Mouse (Mus musculus): Measurements from ENCODE around the gene Astn1. TPM values are rescaled to one million over a fixed set of nuclear protein-coding genes. Genes with fewer than 3 reads are reported as not detected.

Gene Astn1
- 0.23 TPM for polyA plus RNA-seq (2015; fragmentation: Illumina TruSeq; extraction: RNeasy Lipid Tissue Mini Kit (QIAGEN cat#74804); ENCODE audit: insufficient read depth, low replicate concordance)

DNA sequence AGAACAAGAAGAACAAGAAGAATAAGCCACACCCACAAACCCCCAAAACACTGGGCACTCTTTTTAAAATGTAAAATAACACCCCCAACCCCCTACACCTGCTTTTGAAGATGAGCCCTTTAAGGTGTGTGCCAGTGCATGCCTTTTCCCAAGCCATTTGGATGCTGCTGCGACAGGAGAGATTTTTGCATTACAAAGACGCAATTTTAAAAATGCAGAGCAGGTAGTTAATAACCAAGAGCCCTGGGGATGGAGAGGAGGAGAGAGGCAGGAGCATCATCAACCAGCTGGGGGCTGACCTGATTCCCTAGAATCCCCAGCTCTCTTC lies at the start of gene Astn1:
Gene Astn1, plus strand, starts transcription at position 310 of the 328 bp plus-strand sequence.

GRCm38 (mm10) chr1:158356051-158356461 lies 6.0 kb upstream of the Astn1 start, which contains the start of gene Brinp2:
Gene Brinp2 (minus strand): TSS chr1:158356326.

Other genes with a start within 250 kb of the Astn1 start
- 0.33 TPM for gene Brinp2, start 5.9 kb upstream of the Astn1 start, polyA plus RNA-seq (2015; fragmentation: Illumina TruSeq; extraction: RNeasy Lipid Tissue Mini Kit (QIAGEN cat#74804); ENCODE audit: insufficient read depth, low replicate concordance)

Measured in spleen, adult 10 weeks (tissue).